Mouse (Mus musculus) lung, embryonic 14.5 days (tissue): Measurements from ENCODE around the gene Sphk2. TPM values are rescaled to one million over a fixed set of nuclear protein-coding genes. Genes with fewer than 3 reads are reported as not detected.

ENCODE experiments used
- ATAC-seq: fragments of 200-750 bp; cut with Nextera tagmentation; 2 replicates; pipeline ENCODE4 v1.8.0; 2017; ENCODE audit warnings: mild to moderate bottlenecking, moderate TSS enrichment, moderate library complexity; ENCODE audit not compliant: insufficient read depth
- DNase-seq: peaks from one replicate; pipeline ENCODE4 v3.0.0-alpha.2; 2015
- H3K27ac ChIP-seq: fragments of 300-500 bp; sonication (generic); 2 replicates; pipeline ENCODE4 v1.5.1; 2014; ENCODE audit warnings: low read depth, mild to moderate bottlenecking, moderate library complexity
- H3K27me3 ChIP-seq: fragments of 300-500 bp; sonication (generic); 2 replicates; pipeline ENCODE4 v1.6.1; 2014; ENCODE audit warnings: low read length, control low read depth; ENCODE audit not compliant: insufficient read depth
- H3K36me3 ChIP-seq: fragments of 300-500 bp; sonication (generic); 2 replicates; pipeline ENCODE4 v1.6.1; 2014; ENCODE audit warnings: control low read depth; ENCODE audit not compliant: insufficient read depth
- H3K4me1 ChIP-seq: fragments of 300-500 bp; sonication (generic); 2 replicates; pipeline ENCODE4 v1.6.1; 2014; ENCODE audit warnings: antibody characterized with exemption, control low read depth; ENCODE audit not compliant: insufficient read depth
- H3K4me2 ChIP-seq: fragments of 300-500 bp; sonication (generic); 2 replicates; pipeline ENCODE4 v1.6.1; 2014; ENCODE audit warnings: mild to moderate bottlenecking
- H3K4me3 ChIP-seq: fragments of 300-500 bp; sonication (generic); 2 replicates; pipeline ENCODE4 v1.5.1; 2014; ENCODE audit warnings: low read depth, low read length
- H3K9ac ChIP-seq: fragments of 300-500 bp; sonication (generic); 2 replicates; pipeline ENCODE4 v1.6.1; 2014
- H3K9me3 ChIP-seq: fragments of 300-500 bp; sonication (generic); 2 replicates; pipeline ENCODE4 v1.6.1; 2016; ENCODE audit warnings: low read depth, low read length, control low read depth
- CTCF ChIP-seq: IDR thresholded peaks from 2 replicates; pipeline ENCODE4 v1.5.1; 2016; ENCODE audit warnings: antibody characterized with exemption, low read depth
- WGBS: fragments of 180-500 bp; shearing (Covaris S2); extraction: QIAGEN DNeasy Blood & Tissue Kit; methylation state at CpG from one replicate; pipeline ENCODE4 v1.1.7; 2014; 5-methylcytosine and 5-hydroxymethylcytosine counted together
- polyA plus RNA-seq: library from polyadenylated mRNA; unstranded; fragments of >200 nt; fragmentation: Nextera tagmentation; extraction: Ambion mirVana; gene quantifications from 2 replicates; pipeline ENCODE4 v1.2.1, GENCODE M21; 2014

Sphk2 gene
- polyA plus RNA-seq, 1 experiment from 2014 or later, result 23.8 TPM

- Histone ChIP-seq H3K9me3 (no peaks in the 10 kb centered on the region), H3K4me2 (no peak overlapping the region), H3K27me3 (no peaks in the 10 kb centered on the region), H3K9ac (no peak overlapping the region), H3K4me1 (peaks cover 19% of the 10 kb centered on the region), H3K27ac (no peak overlapping the region), H3K36me3 (peaks cover 45% of the 10 kb centered on the region), H3K4me3 (no peak overlapping the region)
- ATAC-seq, result no peak
- DNase-seq, result no peak
- 89% methylated on average over 24 of the region's 24 CpGs for WGBS
- TF ChIP-seq CTCF, result no peak
Measured at GRCm38 (mm10) chr7:45711316-45712021, 6.3 kb downstream of the Sphk2 start.

GRCm38 (mm10) chr7:45710477-45711191 is 7.2 kb downstream of the Sphk2 start:
- no peaks in the 10 kb centered on the region for H3K9me3 ChIP-seq
- no peak overlapping the region for H3K9ac ChIP-seq
- H3K4me3 ChIP-seq, result no peak overlapping the region
- no peak for TF ChIP-seq CTCF
- WGBS, result 88% methylated on average over 20 of the region's 20 CpGs
- H3K4me1 ChIP-seq, result peaks cover 23% of the 10 kb centered on the region
- H3K27me3 ChIP-seq, result no peaks in the 10 kb centered on the region
- H3K36me3 ChIP-seq, result peaks cover 45% of the 10 kb centered on the region
- no peak for ATAC-seq
- no peak overlapping the region for H3K4me2 ChIP-seq
- no peak overlapping the region for H3K27ac ChIP-seq
- no peak for DNase-seq

DNA sequence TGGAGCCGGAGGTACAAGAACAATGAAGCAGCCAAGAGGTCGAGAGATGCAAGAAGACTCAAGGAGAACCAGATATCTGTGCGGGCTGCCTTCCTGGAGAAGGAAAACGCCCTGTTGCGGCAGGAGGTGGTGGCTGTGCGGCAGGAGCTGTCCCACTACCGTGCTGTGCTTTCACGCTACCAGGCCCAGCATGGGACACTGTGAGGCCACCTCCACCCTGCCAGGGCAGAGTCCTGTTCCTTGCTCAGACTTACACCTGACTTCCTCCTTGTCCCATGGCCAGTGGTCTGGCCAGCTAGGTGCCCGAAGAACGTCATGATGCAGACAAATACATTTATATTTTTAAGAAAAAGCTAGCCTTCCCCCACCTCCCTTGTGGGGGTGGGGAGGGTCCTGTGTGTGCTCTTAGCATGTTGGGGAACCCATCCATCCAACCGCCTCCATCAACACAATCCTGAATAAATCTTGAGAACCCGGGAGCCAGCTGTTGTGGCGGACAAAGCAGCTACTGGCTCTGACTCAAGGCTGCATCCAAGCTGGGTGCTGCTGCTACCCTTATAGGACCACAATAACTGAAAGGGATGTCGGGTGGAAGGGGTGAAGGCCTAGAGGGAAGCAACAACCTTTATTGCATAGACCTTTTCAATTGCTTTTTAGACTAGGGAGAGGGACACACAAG is 8.0 kb downstream of the Sphk2 start:
- WGBS, result 59% methylated on average over 14 of the region's 14 CpGs
- no peak overlapping the region for H3K4me2 ChIP-seq
- H3K36me3 ChIP-seq, result peaks cover 45% of the 10 kb centered on the region
- H3K27me3 ChIP-seq, result no peaks in the 10 kb centered on the region
- H3K4me1 ChIP-seq, result peaks cover 23% of the 10 kb centered on the region
- DNase-seq (no peak), ATAC-seq (no peak)
- no peak for TF ChIP-seq CTCF
- no peak overlapping the region for H3K4me3 ChIP-seq
- H3K27ac ChIP-seq, result no peak overlapping the region
- H3K9ac ChIP-seq, result no peak overlapping the region
- H3K9me3 ChIP-seq, result no peaks in the 10 kb centered on the region

- H3K27me3 ChIP-seq, result no peaks in the 10 kb centered on the region
- peaks cover 23% of the 10 kb centered on the region for H3K4me1 ChIP-seq
- ATAC-seq (no peak), DNase-seq (peak; percentile 42)
- WGBS, result 34% methylated on average over 6 of the region's 6 CpGs
- no peak overlapping the region for H3K4me3 ChIP-seq
- no peaks in the 10 kb centered on the region for H3K9me3 ChIP-seq
- no peak overlapping the region for H3K4me2 ChIP-seq
- H3K27ac ChIP-seq, result no peak overlapping the region
- TF ChIP-seq CTCF, result no peak
- no peak overlapping the region for H3K9ac ChIP-seq
- peaks cover 45% of the 10 kb centered on the region for H3K36me3 ChIP-seq
Measured at GRCm38 (mm10) chr7:45709036-45709435, 8.8 kb downstream of the Sphk2 start.

DNA sequence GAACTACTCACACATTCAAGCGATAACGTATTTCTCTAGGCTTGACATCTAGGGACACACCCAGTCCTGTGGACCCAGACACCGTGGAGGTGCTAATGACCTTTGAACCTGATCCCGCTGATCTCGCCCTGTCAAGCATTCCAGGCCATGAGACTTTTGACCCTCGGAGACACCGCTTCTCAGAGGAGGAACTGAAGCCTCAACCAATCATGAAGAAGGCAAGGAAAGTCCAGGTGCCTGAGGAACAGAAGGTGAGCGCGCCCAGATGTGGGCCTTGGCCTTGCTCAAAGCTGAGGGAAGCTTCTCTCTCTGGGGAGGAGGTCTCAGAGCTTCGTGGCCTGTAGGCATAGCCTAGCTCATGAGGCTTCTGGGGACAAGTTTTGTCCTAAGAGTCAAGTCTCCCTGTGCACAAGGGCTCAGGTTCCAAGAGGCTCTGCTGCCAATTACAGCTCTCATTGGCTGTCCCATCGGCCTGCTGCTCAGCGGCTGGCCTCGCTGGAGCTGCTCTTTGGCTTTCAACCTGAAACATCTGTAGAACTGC is 9.5 kb downstream of the Sphk2 start:
- 25% methylated on average over 13 of the region's 13 CpGs for WGBS
- Histone ChIP-seq H3K4me2 (peak overlapping the region; percentile 95), H3K4me3 (peak overlapping the region; percentile 55; the same call in 1 of the 2 replicates), H3K9ac (no peak overlapping the region), H3K4me1 (peaks cover 23% of the 10 kb centered on the region), H3K9me3 (no peaks in the 10 kb centered on the region), H3K36me3 (peaks cover 41% of the 10 kb centered on the region), H3K27ac (no peak overlapping the region), H3K27me3 (no peaks in the 10 kb centered on the region)
- no peak for TF ChIP-seq CTCF
- ATAC-seq (no peak), DNase-seq (no peak)

DNA sequence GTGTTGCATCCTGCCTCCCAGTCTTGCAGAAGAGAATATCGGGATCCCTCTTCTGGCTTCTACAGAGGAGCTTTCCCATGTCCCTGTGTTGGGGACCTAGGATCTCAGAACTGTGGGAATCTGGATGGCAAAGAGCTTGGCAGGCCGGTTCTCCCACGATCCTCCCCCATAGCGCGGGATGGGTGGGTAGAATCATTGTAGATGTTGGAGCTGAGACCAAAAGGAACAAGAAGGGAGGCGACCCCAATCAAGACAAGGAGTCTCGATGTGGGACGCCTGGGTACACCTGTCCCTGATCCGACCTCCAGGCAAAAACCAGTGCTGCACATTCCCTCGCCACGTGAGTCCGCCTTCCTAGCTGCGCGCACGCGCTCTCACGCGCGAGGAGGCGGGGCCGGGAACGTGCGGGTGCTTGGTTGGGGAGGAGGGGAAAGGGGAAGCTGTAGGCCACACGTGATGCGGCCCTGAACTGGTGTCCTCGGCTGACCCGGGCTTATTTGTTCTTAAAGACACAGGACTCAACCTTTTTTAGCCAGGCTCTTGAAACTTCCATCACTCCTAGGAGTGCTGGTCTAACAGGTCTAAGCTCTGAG is 10.3 kb downstream of the Sphk2 start:
- Histone ChIP-seq H3K4me2 (peak overlapping the region; percentile 95), H3K4me1 (peaks cover 23% of the 10 kb centered on the region), H3K9me3 (no peaks in the 10 kb centered on the region), H3K4me3 (peak overlapping the region; percentile 55), H3K27ac (peak overlapping the region; percentile 51), H3K27me3 (no peaks in the 10 kb centered on the region), H3K9ac (no peak overlapping the region), H3K36me3 (peaks cover 33% of the 10 kb centered on the region)
- DNase-seq, result peak; percentile 90
- peak; percentile 6; the same call in 1 of the 2 replicates for ATAC-seq
- TF ChIP-seq CTCF, result no peak
- under 1% methylated on average over 27 of the region's 27 CpGs for WGBS
